Mouse (Mus musculus) thymus, postnatal 36 days (tissue): ENCODE measurements around the gene Pld2.
"Not testable (repeated sequence)": the region's sequence is repeated elsewhere in the genome, so short reads cannot be mapped to it uniquely, and the experiment has no call there.

Experiments
- DNase-seq, 2 experiments: peaks; one replicate each; pipeline ENCODE4 v3.0.0; 2022; ENCODE audit warnings: mixed read lengths in 2 of 2

Gene Pld2

GRCm38 (mm10) chr11:70526211-70526610 is 13.7 kb upstream of the Pld2 start:
- no peak for DNase-seq

- no peak for DNase-seq
Measured at GRCm38 (mm10) chr11:70528610-70529009, 11.3 kb upstream of the Pld2 start.

GRCm38 (mm10) chr11:70531065-70531464 is 8.8 kb upstream of the Pld2 start:
- not testable (repeated sequence) for DNase-seq

GRCm38 (mm10) chr11:70532839-70533238 is 7.0 kb upstream of the Pld2 start, which contains the start of gene Gm40193:
Gene Gm40193 (minus strand): TSS chr11:70532939.
- no peak for DNase-seq

- no peak for DNase-seq
Measured at GRCm38 (mm10) chr11:70539423-70539822, 441 bp upstream of the Pld2 start.

GRCm38 (mm10) chr11:70540928-70541327 is 1.1 kb downstream of the Pld2 start:
- DNase-seq = no peak

- DNase-seq = no peak
Measured at GRCm38 (mm10) chr11:70541415-70541814, 1.6 kb downstream of the Pld2 start.

- no peak for DNase-seq
Measured at GRCm38 (mm10) chr11:70544496-70544895, 4.6 kb downstream of the Pld2 start.

- DNase-seq = no peak
Measured at GRCm38 (mm10) chr11:70551526-70551925, 11.7 kb downstream of the Pld2 start.

- DNase-seq = no peak
Measured at GRCm38 (mm10) chr11:70553940-70554339, 14.1 kb downstream of the Pld2 start.

GRCm38 (mm10) chr11:70557545-70557944 is 17.7 kb downstream of the Pld2 start:
- DNase-seq = no peak

GRCm38 (mm10) chr11:70561937-70562286 is 22.0 kb downstream of the Pld2 start:
- DNase-seq = no peak

- DNase-seq = peak; percentile 90 to 94
Measured at GRCm38 (mm10) chr11:70562287-70562994, 22.6 kb downstream of the Pld2 start, which contains the start of gene Mink1. Gene Mink1 (plus strand): TSS chr11:70562881.

GRCm38 (mm10) chr11:70562995-70563469 is 23.2 kb downstream of the Pld2 start:
- no peak for DNase-seq

GRCm38 (mm10) chr11:70563470-70564275 is 23.8 kb downstream of the Pld2 start:
- peak; percentile 48 to 58 for DNase-seq

GRCm38 (mm10) chr11:70564276-70564873 is 24.5 kb downstream of the Pld2 start:
- no peak for DNase-seq

GRCm38 (mm10) chr11:70566586-70566985 is 26.7 kb downstream of the Pld2 start:
- DNase-seq = no peak

- DNase-seq = not testable (repeated sequence)
Measured at GRCm38 (mm10) chr11:70570614-70571013, 30.8 kb downstream of the Pld2 start.

- no peak for DNase-seq
Measured at GRCm38 (mm10) chr11:70571641-70572040, 31.8 kb downstream of the Pld2 start.

- DNase-seq = no peak
Measured at GRCm38 (mm10) chr11:70572348-70572902, 32.6 kb downstream of the Pld2 start.

GRCm38 (mm10) chr11:70573872-70574271 is 34.0 kb downstream of the Pld2 start:
- DNase-seq = no peak

GRCm38 (mm10) chr11:70577201-70577600 is 37.3 kb downstream of the Pld2 start:
- DNase-seq = no peak

GRCm38 (mm10) chr11:70578962-70579361 is 39.1 kb downstream of the Pld2 start:
- no peak for DNase-seq
